Mouse (Mus musculus): ENCODE measurements around the gene Enah. TPM values are rescaled to one million over a fixed set of nuclear protein-coding genes. Genes with fewer than 3 reads are reported as not detected.

The Enah gene
- polyA plus RNA-seq, 1 experiment from 2014 or later: 167 TPM

- DNase-seq (ENCODE audit: low read depth, low spot score) (no peak), ATAC-seq (no peak)
- TF ChIP-seq CTCF (IDR thresholded peaks at IDR 0.05): no peak
- H3K27me3 ChIP-seq: no peaks in the 10 kb centered on the region
- in situ Hi-C loops (cut with MboI; ENCODE audit: low pct_unique_long_range_greater_than_20kb): no loop called here
- ChIA-PET POLR2A (no interaction called here), CTCF (no interaction called here)
Observed at GRCm38 (mm10) chr1:181965277-181965676, 54.5 kb downstream of the Enah start.

- DNase-seq (ENCODE audit: low read depth, low spot score) (no peak), ATAC-seq (no peak)
- POLR2A ChIA-PET: no interaction called here
- in situ Hi-C loops (cut with MboI; ENCODE audit: low pct_unique_long_range_greater_than_20kb): no loop called here
- TF ChIP-seq CTCF (IDR thresholded peaks at IDR 0.05): no peak
- no peaks in the 10 kb centered on the region for H3K27me3 ChIP-seq
- CTCF ChIA-PET: no interaction called here
Observed at GRCm38 (mm10) chr1:181963827-181964226, 56.0 kb downstream of the Enah start.

- ATAC-seq (no peak), DNase-seq (ENCODE audit: low read depth, low spot score) (no peak)
- no peaks in the 10 kb centered on the region for H3K27me3 ChIP-seq
- ChIA-PET POLR2A (interaction anchor here (0.6 kb wide), 2 partner anchors 38 to 57 kb away, joined by 3 to 4 read pairs; no protein-coding TSS in a partner anchor), CTCF (no interaction called here)
- TF ChIP-seq CTCF (IDR thresholded peaks at IDR 0.05): no peak
- in situ Hi-C loops (cut with MboI; ENCODE audit: low pct_unique_long_range_greater_than_20kb): no loop called here
Observed at GRCm38 (mm10) chr1:181963351-181963750, 56.4 kb downstream of the Enah start.

- CTCF ChIA-PET: no interaction called here
- H3K27me3 ChIP-seq: no peaks in the 10 kb centered on the region
- POLR2A ChIA-PET: no interaction called here
- no peak for DNase-seq (ENCODE audit: low read depth, low spot score)
- no peak for TF ChIP-seq CTCF (IDR thresholded peaks at IDR 0.05)
- in situ Hi-C loops (cut with MboI; ENCODE audit: low pct_unique_long_range_greater_than_20kb): no loop called here
- ATAC-seq: no peak
Observed at GRCm38 (mm10) chr1:181960383-181960782, 59.4 kb downstream of the Enah start.

DNA sequence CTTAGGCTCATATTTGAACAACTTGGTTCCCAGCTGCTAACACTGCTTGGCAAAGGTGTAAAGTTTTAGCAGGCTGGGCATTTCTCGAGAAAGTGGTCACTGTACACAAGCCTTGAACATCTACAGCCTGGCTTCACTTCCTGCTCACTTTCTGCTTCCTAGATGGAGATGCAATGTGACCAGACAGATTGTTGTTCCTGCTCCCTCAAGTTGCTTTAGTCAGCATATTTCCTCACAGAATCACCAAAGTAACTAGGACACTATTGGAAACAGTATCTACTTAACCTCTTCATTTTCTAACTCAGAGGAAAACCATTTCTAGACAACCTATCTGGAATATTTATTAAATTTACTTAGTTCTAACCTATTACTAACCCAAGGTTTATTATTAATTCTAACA, 61.4 kb downstream of the Enah start:
- CTCF ChIA-PET: interaction anchor here (0.7 kb wide), 1 partner anchor 13 kb away, joined by 3 read pairs; no protein-coding TSS in a partner anchor
- no peaks in the 10 kb centered on the region for H3K27me3 ChIP-seq
- TF ChIP-seq CTCF (IDR thresholded peaks at IDR 0.05): no peak
- in situ Hi-C loops (cut with MboI; ENCODE audit: low pct_unique_long_range_greater_than_20kb): no loop called here
- DNase-seq (ENCODE audit: low read depth, low spot score): no peak
- POLR2A ChIA-PET: no interaction called here
- ATAC-seq: no peak

DNA sequence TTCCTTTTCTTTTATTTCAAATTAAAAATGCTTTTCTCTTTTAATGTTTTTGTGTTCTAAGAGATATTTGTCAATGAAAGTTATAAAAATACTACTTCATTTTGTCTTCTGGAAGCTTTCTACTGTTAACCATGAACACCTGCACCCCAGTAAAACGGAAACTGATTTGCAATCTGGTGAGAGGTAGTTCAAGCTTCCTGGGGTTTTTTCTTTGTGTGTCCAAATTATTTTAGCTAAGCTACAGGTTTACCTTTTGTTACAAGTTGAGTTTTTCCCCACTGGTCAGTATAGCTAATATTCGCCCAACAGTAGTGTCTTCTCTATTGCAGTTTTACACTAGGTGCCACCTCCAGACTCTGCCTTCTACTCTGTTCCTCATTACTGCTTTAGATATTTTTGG, 62.1 kb downstream of the Enah start:
- ChIA-PET CTCF (interaction anchor here (0.7 kb wide), 1 partner anchor 9 kb away, joined by 3 read pairs; no protein-coding TSS in a partner anchor), POLR2A (interaction anchor here (0.5 kb wide), 1 partner anchor 9 kb away, joined by 3 read pairs; no protein-coding TSS in a partner anchor)
- TF ChIP-seq CTCF (IDR thresholded peaks at IDR 0.05): no peak
- ATAC-seq (no peak), DNase-seq (ENCODE audit: low read depth, low spot score) (no peak)
- no peaks in the 10 kb centered on the region for H3K27me3 ChIP-seq
- in situ Hi-C loops (cut with MboI; ENCODE audit: low pct_unique_long_range_greater_than_20kb): no loop called here

DNA sequence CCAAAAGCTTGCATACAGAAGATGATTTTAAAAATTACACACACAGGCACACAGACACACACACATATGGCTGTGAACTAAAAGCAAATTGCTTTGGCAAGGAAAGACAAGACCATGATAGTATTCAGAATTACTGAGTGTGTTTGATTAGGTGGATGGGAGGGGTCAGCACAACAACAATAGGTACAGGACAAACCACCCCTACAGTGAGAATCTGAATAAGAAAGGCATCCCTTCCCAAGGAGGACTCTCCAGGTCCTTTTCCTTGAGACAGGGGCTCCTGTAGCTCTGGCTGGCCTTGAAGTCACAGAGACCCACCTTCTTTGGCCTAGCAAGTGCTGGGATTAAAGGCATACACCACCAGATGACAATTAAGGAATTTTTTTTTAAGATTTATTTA, 66.2 kb downstream of the Enah start:
- POLR2A ChIA-PET: no interaction called here
- H3K27me3 ChIP-seq: no peaks in the 10 kb centered on the region
- DNase-seq (ENCODE audit: low read depth, low spot score) (no peak), ATAC-seq (no peak)
- no peak for TF ChIP-seq CTCF (IDR thresholded peaks at IDR 0.05)
- CTCF ChIA-PET: no interaction called here
- in situ Hi-C loops (cut with MboI; ENCODE audit: low pct_unique_long_range_greater_than_20kb): no loop called here

- in situ Hi-C loops (cut with MboI; ENCODE audit: low pct_unique_long_range_greater_than_20kb): no loop called here
- no peaks in the 10 kb centered on the region for H3K27me3 ChIP-seq
- ChIA-PET CTCF (interaction anchor here (1.2 to 1.6 kb wide), 2 partner anchors 11 to 164 kb away, joined by 3 to 4 read pairs; no protein-coding TSS in a partner anchor), POLR2A (interaction anchor here (1.2 kb wide), 1 partner anchor 14 kb away, joined by 3 read pairs; no protein-coding TSS in a partner anchor)
- no peak for ATAC-seq
- DNase-seq (ENCODE audit: low read depth, low spot score): no peak
- TF ChIP-seq CTCF (IDR thresholded peaks at IDR 0.05): no peak
Observed at GRCm38 (mm10) chr1:181951266-181951665, 68.5 kb downstream of the Enah start.

DNA sequence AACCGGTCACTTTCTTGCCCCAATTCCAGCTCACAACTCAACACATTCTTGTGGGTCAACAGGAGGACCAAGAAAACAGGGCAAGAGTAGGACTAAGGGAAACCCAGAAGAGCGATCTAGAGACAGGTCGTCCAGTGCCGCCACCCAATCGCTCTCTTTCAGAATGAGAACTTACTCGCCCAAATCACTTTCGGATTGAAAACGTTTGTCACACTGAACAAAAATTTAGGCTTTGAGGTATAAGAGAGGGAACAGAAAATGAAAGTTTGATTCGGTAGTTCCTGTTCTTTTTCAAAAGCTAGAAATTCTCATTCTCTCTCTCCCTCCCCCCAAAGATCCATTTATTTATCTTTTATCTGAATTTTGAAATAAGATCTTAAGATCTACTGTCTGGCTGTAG, 69.1 kb downstream of the Enah start:
- no peak for TF ChIP-seq CTCF (IDR thresholded peaks at IDR 0.05)

DNA sequence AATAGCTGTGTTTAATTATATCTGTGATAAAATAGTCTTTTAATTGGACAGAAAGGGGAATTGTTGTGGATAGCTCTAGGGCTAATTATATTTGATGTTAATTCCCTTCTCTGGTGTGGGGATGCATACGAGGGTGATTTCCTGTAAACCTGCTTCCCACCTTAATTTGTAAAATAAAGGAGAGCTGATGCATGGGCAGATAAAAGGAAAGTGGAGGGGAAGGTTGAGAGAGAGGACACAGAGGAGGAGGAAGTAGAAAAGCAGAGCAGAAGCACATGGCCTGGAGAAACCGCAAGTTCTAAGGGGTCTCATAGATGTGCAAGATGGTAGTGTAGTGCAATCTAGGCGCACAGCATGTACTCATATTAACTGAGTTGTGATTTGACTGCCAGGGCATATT, 71.6 kb downstream of the Enah start:
- ATAC-seq (no peak), DNase-seq (ENCODE audit: low read depth, low spot score) (no peak)
- ChIA-PET POLR2A (no interaction called here), CTCF (interaction anchor here (1.0 kb wide), 1 partner anchor 10 kb away, joined by 3 read pairs; no protein-coding TSS in a partner anchor)
- H3K27me3 ChIP-seq: no peaks in the 10 kb centered on the region
- no peak for TF ChIP-seq CTCF (IDR thresholded peaks at IDR 0.05)
- in situ Hi-C loops (cut with MboI; ENCODE audit: low pct_unique_long_range_greater_than_20kb): no loop called here

More for the DNA sequence above, 69.1 kb downstream of the Enah start:
- in situ Hi-C loops (cut with MboI; ENCODE audit: low pct_unique_long_range_greater_than_20kb): no loop called here
- no peak for ATAC-seq
- DNase-seq (ENCODE audit: low read depth, low spot score): no peak
- H3K27me3 ChIP-seq: no peaks in the 10 kb centered on the region
- ChIA-PET POLR2A (interaction anchor here (1.2 kb wide), 1 partner anchor 14 kb away, joined by 3 read pairs; no protein-coding TSS in a partner anchor), CTCF (interaction anchor here (1.6 kb wide), 1 partner anchor 165 kb away, joined by 4 read pairs; no protein-coding TSS in a partner anchor)

GRCm38 (mm10) chr1:181937064-181937463, 82.7 kb downstream of the Enah start:
- H3K27me3 ChIP-seq: no peaks in the 10 kb centered on the region
- TF ChIP-seq CTCF (IDR thresholded peaks at IDR 0.05): no peak
- DNase-seq (ENCODE audit: low read depth, low spot score) (no peak), ATAC-seq (no peak)
- CTCF ChIA-PET: interaction anchor here (0.9 kb wide), 1 partner anchor 178 kb away, joined by 3 read pairs; no protein-coding TSS in a partner anchor
- POLR2A ChIA-PET: interaction anchor here (0.5 to 1.1 kb wide), 2 partner anchors 14 to 43 kb away, joined by 3 to 5 read pairs; no protein-coding TSS in a partner anchor
- in situ Hi-C loops (cut with MboI; ENCODE audit: low pct_unique_long_range_greater_than_20kb): no loop called here

GRCm38 (mm10) chr1:181928388-181928787, 91.4 kb downstream of the Enah start:
- in situ Hi-C loops (cut with MboI; ENCODE audit: low pct_unique_long_range_greater_than_20kb): no loop called here
- CTCF ChIA-PET: no interaction called here
- TF ChIP-seq CTCF (IDR thresholded peaks at IDR 0.05): no peak
- no peak for ATAC-seq
- POLR2A ChIA-PET: no interaction called here
- H3K27me3 ChIP-seq: no peaks in the 10 kb centered on the region
- DNase-seq (ENCODE audit: low read depth, low spot score): no peak

Measured in Patski (cell line).